Mouse (Mus musculus) layer of hippocampus, adult 11-12 months (tissue): ENCODE data around the gene Fes.

Experiments used
- DNase-seq: peaks from one replicate; pipeline ENCODE4 v3.0.0; 2022; ENCODE audit warnings: low spot score

The Fes gene

DNA sequence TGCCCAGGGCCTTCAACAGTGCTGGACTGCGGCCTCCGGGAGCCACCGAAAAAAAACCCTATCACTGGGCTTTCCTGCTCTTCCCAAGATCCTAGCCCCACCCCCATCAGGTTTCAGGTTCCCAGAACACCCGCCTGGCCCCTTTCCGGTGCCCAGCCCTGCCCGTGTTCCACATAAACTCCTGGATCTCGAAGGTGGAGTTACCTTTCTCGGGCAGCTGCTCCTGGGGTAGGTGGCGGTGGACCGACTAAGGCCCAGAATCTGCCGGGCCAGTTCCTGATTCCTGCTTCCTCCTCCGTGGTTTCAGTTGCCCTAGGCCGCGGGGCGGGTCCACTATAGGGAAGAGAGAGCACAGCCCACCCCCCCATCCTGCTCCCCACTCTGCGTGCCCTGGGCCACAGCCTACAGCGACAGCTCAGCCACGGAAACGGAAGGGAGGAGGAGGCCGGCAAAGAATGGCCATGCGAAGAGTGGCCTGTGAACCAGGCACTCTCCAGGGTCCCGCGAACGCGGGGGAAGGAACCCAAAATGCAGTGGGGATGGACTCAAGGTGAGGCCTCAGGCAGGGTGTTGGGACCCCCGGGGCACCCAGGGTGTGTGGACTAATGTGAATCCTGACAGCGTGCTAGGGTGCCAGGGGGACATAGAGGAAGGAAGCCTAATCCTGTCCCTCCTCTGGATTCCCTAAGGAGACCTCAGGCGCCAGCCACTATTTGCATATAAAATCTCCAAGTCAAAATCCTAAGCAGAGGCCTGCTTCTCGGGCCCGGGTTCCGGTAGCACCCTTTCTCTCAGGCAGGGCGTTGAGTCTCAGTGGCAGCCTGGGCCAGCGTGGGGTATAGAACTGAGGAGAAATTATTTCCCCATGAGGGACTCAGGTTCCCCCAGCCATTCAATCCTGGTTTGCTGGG is at the start of gene Fes:
Gene Fes (minus strand): TSS at position 314 of the 911 bp plus-strand sequence.
- peak; percentile 63 for DNase-seq

DNA sequence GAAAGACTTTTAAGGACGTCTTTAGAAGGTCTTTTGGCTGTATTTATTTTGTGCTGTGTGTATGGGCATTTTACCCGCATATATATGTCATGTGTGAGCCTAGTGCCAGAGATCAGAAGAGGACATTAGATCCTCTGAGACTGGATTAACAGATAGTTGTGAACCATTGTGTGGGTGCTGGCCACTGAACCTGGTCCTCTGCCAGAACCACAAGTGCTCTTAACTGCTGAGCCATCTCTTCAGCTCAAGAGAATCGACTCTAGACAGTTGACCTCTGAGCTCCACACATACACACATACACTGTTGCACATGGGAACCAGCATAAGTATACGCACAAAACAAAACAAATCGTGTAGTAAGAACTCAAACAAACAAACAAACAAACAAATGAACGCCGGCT is 48.8 kb upstream of the Fes start:
- DNase-seq: no peak

DNA sequence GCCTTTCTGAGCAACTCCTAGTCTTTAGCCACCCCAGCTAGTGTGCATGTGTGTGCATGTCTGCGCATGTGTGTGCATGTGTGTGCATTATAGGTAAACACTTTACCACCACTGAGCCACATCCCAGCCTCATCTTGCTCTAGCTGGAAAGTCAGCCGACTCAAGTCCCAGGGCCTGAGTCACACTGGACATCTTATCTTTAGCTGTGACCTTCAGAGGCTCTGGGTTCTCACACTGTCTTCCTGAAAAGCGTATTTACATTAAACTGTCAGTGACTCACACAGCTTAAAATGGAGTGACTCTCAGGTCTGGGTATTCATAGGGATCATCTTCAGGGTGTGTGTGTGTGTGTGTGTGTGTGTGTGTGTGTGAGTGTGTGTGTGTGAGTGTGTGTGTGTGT is 47.8 kb upstream of the Fes start:
- no peak for DNase-seq

DNA sequence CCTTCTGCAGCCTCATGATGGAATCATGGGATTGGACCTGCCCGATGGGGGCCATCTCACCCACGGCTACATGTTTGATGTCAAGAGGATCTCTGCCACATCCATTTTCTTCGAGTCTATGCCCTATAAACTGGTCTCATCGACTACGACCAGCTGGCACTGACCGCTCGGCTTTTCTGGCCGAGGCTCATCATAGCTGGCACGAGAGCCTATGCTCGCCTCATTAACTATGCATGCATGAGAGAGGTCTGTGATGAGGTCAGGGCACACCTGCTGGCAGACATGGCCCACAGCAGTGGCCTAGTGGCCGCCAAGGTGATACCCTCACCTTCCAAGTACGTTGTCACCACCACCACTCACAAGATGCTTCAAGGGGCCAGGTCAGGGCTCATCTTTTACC is 41.9 kb upstream of the Fes start:
- no peak for DNase-seq

DNA sequence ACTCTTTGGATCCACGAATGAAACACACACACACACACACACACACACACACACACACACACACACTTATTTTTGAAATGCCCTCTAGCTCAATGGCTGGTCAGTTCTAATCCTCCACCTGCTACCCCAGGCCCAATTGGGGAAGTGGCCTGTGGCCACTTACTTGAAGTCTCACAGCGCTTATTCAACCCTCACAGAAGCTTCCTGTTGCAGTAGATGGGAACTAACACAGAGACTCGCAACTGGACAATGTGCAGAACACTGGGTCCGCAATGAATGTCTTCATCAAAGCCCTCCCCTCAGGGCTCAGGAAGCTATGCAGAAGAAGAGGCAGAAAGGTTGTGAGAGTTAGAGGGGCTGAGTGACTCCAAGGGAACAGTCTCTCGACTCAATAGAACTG is 40.0 kb upstream of the Fes start:
- DNase-seq: no peak

DNA sequence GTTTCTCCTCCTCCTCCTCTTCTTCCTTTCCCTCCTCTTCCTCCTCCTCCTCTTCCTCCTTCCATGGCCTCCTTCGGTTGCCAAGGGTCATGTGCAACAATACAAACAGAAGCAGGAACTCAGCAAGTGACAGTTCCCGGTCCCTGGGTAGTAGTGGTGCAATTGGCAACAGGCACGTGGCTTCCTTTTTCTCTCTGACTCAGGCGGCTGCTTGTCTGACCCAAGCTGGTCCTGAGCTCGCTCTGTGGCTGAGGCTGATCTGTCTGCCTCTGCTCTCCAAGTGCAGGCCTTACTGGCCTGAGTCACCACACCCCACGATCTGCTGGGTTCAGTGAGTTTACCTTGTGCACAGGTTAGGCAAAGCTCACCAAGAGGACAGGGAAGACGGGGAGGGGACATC is 38.6 kb upstream of the Fes start:
- peak; percentile 48 for DNase-seq

DNA sequence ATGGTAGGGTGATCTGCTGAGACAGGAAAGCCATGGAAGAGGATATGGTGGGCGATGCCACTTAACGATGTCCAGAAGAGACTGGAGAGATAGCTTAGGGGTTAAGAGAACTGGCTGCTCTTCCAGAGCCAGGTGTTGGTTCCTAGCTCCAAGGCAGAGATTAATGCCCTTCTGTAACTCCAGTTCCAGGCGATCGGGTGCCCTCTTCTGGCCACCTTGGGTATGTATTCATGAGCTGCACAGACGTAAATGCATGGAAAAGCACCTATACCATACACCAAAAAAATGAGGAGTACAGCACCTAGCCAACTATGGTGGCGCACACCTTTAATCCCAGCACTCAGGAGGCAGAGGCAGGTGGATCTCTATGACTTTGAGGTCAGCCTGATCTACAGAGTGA is 37.0 kb upstream of the Fes start:
- no peak for DNase-seq

DNA sequence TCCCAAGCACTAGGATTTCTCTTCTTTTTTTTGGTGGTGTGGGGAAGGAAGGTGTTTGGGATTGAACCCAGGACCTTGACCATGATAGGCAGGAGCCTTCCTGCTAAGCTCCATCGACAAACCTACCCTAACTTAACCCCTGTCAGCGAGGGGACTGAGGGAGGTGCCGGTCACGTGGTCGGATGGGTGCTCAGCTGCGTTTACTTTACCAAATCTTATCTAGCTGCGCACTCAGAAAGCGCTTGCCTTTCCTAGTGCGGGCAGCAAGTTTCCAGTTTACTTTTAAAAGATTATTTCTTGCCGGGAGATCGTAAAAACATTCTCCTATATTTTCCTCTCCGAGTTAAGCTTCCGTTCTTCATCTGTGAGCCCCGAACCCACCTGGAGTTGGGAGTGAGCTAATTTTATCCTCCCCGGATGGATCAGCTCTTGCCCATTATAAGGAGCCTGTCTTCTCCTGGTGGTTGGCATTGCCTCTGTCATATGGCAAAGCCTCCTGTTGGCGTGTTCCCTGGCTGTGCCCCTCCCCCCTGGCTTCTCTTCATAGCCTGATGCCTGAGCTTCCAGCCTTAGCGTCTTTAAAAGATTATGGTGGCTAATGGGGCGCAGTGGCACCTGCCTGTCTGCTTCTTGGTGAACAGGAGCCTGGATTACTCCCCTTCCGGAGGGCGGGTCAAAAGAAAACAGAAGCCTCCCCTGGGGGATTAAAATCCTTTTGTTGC is 35.2 kb upstream of the Fes start:
- DNase-seq: no peak

DNA sequence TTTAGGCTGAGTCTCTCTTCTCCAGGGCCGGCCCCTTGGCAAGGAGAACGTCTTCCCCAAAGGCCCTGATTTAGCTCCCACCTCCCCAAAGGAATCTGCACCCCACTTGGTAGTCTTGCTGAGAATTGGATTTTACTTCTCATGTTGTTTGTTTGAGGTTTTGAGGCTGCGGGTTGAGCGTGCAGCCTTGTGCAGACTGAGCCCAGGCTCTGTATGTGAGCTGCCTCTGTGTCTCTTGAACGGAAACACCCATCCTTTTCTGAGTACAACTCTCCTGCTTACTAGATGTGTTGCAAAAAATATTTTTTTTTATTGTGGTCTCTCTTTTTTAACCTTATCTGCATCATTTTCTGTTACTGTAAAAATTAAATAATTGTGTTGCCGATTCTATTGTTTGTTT is 33.8 kb upstream of the Fes start:
- DNase-seq: no peak

DNA sequence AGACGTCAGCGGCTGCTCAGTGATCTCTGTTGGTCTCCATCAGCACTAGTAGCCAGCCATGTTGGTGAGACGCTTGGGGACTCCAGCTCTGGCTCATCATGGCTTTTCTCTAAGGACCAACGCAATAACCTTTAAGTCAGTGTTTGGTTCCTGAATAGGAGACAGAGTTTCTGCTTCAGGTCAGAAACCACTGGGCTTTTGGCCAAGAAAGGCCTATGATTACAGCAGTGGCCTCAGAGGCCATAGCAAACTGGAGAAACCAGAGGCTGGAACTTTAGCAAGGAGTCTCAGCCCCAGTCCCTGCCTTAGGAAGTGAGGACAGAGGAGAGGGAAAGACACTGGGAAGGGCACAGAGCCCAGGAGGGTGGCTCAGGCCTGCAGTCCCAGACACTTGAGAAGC is 32.8 kb upstream of the Fes start:
- no peak for DNase-seq

DNA sequence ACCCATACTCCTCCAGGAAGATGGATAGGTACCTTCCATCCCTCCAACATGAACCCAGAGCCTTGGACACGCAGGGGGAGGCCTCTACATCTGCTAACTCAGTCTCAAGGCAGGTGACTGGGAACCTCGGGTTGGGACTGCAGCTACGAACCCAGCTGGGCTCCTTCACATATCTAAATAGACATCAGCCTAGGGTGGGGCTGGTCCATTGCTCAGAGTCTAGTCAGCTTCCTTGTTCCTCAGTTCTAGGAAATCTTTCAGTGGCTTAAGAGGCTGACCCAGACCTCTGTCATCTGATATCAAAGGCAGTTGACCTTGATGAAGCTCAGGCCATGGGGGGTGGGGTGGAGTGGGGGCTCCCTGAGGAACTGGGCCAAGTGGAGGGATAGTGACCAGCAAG is 31.5 kb upstream of the Fes start:
- DNase-seq: no peak

DNA sequence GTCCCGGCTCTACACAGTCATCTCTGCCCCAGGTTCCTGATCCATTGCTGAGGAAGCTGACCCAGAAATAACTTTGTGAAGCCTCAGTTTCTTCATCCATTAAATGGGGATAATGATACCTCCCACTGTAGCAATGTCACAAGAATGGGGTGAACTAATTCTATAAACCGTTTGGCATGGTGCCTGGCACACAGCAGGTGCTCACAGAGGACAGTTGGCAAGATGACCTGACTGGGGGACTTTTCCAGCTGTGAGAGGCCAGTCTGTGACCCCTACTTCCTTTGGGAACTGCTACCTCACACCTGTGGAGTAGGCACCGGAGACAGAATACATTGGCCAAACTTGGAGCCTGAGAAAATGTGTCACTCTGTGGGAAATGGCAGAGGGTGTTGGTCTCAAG is 30.3 kb upstream of the Fes start:
- DNase-seq: no peak

DNA sequence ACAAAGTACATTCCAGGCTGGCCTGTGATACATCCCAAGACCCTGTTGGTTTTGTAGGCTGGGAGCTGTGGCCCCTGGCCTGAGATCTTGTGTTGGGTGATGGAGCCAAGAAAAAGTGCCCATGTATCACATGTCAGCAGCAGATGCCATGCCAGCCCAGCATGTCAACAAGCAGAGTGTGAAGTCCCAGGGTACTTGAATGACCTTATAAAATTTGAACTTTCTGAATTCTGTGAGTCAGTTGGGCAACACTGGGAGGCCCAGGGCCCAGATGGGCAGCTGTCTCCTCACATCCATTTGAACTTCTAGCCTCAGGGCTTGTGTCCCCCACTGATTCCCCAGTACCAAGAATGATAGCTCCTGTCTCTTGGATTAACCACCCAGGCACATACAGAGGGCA is 29.9 kb upstream of the Fes start:
- DNase-seq: no peak

DNA sequence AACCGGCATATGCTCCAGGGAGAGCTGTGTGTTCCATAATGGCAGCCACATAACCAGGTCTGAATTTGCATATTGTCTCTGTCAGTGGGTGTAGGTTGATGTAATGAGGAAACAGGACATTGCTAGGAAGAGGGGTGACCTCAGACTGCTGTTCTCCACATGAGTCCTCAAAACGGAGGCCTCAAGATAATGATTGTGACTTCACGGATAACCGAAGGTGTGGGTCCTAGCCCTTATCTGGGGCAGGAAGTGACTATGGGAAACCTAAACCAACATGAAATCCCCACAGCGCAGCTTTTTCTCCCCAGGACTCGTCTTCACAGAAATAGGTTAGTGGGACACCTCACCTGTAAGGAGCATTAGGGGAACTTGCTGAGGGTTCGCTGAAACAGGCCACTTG is 29.2 kb upstream of the Fes start:
- no peak for DNase-seq

DNA sequence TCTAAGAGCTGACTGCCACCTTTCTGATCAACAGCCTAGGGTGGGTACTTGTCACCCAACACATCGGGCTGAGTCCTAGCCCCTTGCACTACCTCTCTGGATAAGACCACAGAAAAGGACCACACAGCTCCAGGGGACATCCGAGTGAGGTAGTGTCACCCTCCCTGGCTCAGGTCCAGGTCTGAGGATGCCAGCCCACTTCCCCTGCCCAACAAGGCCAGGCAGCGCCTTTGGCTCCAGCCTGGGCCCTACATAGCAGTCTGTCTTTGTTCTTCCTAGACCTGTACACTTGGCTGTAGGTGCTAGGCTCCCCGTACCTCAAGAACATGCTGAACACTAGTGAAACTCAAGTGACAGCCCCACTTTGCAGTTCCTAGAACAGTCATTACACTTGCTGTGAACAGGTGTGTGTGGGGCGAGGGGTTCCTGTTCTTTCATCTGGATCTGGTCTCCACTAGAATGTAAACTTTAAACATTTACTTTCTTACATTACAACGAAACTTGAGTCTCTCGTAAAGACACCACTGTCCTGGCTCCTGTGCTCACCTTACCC is 26.6 kb upstream of the Fes start:
- no peak for DNase-seq

DNA sequence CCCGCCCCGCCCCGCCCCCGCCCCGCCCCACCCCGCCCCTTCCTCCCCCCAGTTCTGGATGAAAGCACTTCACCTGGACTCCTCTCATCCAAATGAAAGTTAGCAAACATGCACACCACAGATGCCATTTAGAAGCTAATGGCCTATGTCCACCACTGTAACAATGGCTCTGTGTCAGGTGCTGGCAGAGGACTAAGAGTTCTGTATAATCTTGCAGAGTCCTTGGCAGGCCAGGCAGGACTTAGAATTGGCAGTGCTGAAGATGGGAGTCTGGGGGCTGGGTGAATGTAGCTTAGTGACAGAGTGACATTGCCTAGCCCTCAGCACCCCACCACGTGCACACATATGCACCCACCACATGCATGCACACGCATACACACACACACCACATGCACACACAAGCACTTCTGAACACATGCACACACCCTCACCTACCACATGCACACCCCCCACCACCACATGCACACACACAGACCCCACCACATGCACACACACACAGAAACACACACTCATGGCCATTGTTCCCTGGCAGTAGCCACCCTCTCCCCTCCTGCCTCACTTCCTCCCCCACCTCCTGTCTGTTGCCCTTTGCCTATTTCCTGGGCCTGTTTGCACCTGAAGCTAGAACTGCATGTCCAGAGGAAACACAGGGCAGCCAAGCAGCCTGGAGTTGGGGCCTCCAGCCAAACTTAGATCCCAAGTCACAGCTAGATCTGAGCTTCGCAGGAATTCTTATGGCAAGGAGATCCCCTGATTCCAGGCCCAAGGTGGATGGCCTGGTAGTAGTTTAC is 26.0 kb upstream of the Fes start:
- no peak for DNase-seq

DNA sequence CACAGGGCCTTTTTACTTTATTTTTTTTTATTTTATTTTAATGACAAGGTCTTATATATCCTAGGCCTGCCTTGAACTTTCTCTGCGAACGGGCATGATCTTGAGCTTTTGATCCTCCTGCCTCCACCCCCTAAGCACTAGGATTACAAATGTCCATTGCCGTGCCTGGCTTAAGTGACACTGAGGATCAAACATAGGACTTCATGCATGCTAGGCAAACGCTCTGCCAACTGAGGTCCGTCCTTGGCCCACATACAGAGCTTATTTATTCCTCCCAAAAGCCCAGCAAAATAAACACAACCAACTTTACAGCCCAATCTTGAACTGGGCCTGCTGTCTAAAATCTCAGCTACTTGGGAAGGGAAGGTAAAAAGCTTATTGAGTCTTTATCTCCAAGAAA is 25.0 kb upstream of the Fes start:
- no peak for DNase-seq

DNA sequence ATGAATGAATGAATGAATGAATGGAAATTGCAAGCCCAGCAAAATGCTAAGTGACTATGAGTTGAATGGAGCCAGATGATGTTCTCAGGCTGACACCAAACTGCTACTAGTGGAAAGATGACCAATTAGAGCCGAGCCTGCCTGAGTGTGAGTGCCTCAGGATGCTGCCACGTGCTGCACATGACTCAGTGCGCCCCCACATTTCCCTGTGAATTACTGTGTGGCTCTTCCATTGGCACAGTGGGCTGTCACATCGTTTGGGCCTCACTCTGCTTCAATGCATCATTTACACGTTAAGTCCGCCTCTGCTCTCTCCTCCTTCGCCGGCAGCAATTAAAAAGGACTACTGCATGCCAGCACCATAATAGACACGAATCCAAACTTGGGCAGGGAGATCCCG is 24.5 kb upstream of the Fes start:
- DNase-seq: peak; percentile 77

DNA sequence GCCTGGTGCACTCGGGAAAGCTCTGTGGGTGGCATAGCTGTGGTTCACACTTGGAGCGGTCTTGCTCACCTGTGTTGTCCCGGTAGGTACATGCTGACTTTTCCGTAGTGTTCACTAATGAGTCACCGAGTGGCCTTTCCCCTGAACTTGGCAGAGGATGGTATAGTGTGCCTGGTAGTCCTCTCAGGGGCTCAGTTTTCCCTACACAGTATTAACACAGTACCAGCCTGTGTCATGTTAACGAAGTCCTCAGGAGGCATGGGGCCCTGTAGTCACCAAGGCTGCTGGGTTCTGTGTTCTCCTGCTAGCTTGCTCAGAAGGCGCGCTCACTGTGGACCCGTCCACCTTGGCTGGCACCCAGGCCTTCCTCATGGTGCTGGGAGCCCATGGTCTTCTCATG is 22.6 kb upstream of the Fes start:
- no peak for DNase-seq

DNA sequence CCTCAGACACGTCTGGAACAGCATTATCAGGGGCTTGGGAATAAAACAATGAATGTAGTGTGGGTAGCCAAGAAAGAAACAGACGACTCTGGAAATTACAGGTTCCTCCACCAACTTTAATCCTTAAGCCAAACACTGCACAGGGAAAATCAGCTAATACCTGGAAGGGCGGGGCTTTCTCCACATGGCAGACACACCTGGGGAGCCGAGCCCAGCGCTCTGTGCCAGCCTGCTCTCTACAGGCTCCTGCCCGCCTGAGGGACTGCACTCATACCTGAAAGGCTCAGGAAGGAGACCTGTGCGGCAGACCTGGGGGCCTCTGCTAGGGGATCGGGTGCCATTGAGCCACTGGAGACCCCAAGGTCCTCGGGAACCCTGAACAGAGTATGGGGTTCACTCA is 20.0 kb upstream of the Fes start:
- DNase-seq: no peak

DNA sequence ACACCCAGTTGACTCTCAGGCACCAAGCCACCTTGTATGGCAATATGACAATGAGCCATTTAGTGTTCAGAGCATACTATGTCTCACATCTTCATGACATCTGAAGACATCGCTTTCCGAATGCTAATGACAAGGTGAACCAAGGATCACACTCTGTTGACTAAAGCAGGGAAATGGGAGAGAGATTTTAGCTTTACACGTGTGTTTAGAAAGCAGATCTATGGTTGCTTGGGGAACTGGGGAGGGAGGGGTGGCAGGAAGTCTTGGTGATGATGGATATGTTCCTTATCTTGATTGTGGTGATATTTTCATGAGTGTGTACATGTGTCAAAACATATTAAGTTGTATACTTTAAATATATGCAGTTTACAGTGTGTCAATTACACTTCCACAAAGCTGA is 18.4 kb upstream of the Fes start:
- no peak for DNase-seq

DNA sequence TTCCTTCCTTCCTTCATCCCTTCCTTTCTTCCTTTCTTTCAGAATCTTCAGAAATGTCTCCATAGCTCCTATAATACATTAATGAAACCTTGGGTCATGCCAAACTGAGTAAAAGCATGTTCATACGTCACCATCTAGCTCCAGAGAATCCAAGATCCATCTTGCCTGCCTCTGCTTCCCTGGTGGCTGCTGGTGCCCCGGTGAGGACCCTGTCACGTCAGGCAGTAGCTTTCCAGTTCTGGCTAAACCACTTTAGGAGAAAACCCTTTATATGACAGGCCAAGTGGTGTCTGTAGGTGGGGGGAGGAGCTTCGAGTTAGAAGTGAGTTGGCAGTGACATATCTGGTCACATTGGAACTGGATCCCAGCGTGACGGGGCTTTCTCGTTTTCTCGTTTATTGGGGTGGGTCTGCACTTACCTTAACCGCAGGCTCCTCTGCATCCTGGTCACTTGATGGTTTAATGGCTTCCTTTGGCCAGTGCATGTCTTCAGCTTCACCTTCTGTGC is 17.5 kb upstream of the Fes start, which contains the start of gene Furin:
Gene Furin (minus strand): TSS at position 249 of the 508 bp plus-strand sequence.
- DNase-seq: no peak
